Mouse (Mus musculus) mature B cell (primary cell): ENCODE data around the gene Ccdc13.

Experiments used
- in situ Hi-C: fragments of 300-500 bp; cut with MboI; formaldehyde crosslinking; loops from 2 replicates; pipeline ENCODE4 v1.14.3; 2019

Gene Ccdc13

DNA sequence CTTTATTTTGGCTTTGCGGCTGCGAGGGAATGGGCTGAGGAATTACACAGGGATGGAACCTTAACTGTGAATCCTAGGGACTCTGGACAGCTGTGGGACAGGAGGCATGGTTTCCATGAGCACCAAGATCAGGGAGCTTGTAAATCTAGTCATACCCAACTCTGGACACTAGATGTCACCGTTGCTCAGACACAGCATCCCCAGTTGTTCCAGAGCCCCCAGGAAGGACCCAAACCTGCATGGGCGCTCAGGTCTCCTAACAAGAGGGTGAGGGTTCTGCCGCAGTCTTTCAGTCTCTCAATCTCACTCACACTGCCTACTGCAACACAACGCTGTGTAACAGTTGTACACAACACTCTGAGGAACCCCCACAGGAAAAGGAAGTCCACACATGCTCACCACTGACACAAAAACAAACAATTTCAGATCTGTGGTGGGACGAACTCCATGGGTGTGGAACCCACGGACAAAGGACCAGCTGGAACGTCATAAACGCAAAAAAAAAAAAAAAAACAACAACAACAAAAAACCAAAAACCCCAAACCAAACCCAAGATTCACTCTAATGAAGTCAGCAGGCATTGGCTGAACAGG is 7.4 kb upstream of the Ccdc13 start:
- in situ Hi-C loops: no loop called here

DNA sequence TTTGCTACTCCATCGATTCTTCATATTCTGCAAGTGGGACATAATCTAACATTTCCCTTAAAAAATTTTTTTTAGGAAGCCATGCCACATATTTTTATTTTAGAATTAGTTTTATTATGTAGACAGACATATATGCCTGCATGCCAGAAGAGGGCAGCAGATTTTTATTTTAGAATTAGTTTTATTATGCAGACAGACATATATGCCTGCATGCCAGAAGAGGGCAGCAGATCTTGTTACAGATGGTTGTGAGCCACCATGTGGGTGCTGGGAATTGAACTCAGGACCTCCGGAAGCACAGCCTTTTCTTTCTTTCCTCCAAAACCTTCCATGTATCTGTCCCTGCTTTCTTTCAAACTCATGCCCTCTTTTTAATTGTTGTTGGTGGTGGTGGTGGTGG is 3.7 kb upstream of the Ccdc13 start:
- in situ Hi-C loops: no loop called here

DNA sequence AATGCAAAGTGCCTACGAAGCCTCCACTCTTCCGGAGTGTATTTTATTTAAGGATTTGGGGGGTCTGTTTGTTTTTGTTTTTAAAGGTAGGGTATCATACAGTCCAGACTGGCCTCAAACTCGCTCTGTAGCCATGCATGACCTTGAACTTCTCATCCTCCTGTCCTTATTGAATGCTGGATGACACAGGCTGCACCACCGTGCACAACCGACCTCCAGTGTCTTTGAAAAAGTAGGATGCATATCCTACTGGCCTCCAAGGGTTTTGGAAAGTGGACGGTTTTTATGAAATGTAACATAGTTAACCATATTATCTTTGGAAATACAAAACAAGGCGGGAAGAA is 333 bp upstream of the Ccdc13 start:
- in situ Hi-C loops: loop anchor here (10.0 kb wide), 1 partner anchor 145 kb away; no protein-coding TSS in a partner anchor

GRCm38 (mm10) chr9:121838008-121838407 is 1.3 kb downstream of the Ccdc13 start:
- in situ Hi-C loops: loop anchor here (10.0 kb wide), 1 partner anchor 147 kb away; no protein-coding TSS in a partner anchor

DNA sequence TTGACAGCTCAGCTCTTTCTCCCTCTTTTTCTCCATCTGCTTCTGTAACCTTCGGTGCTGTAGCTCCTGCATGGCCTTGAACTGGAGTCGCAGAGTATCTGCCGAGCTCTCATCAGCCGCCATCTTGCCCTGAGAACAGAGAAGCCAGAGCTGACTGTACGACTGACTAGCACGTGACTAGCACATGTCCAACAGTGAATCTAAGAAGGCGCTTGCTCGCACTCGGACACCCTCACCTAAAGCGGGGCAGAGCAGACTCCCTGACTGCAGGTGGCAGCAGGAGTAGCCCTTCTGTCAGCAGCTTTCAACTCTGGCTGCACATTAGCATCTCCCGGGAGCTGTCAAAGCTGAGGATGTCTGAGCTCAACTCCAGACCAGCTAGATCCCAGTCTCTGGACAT is 5.4 kb downstream of the Ccdc13 start:
- in situ Hi-C loops: loop anchor here (10.0 kb wide), 1 partner anchor 151 kb away; no protein-coding TSS in a partner anchor

- in situ Hi-C loops: loop anchor here (10.0 kb wide), 1 partner anchor 154 kb away; no protein-coding TSS in a partner anchor
Observed at GRCm38 (mm10) chr9:121830956-121831293, 8.3 kb downstream of the Ccdc13 start.

DNA sequence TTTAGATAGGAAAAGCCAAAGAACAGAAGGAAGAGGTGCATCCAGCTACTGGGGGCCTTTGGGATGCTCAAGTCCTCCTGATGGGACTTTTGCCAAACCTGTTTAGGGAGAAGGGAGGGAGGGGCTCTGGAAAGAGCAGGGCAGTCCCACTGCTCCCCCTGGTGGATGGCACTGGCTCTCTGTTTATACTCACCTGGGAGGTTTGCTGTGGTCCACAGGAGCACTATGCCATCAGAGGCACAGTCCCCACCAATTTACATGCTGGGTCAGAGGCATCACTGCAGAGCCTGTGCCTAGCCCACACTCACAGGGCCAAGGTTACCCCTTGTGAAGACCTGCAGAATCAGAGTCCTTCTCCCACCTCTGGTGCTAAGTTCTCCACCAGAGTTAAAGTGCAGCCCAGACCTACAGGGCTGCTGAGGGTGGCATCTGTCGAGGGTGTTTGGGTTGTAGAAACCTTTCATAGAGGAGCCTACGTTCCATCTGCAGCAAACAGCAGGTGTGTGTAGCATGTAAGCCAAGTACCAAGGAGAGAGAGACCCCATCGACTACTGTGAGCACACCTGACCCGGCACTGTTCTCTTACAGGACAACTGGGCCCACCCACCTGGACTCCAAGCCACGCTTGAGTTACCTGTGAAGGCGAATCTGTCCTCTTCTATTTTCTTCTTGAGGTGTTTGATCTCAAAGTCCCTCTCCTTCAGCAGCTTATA is 8.9 kb downstream of the Ccdc13 start:
- in situ Hi-C loops: loop anchor here (10.0 kb wide), 1 partner anchor 154 kb away; no protein-coding TSS in a partner anchor

DNA sequence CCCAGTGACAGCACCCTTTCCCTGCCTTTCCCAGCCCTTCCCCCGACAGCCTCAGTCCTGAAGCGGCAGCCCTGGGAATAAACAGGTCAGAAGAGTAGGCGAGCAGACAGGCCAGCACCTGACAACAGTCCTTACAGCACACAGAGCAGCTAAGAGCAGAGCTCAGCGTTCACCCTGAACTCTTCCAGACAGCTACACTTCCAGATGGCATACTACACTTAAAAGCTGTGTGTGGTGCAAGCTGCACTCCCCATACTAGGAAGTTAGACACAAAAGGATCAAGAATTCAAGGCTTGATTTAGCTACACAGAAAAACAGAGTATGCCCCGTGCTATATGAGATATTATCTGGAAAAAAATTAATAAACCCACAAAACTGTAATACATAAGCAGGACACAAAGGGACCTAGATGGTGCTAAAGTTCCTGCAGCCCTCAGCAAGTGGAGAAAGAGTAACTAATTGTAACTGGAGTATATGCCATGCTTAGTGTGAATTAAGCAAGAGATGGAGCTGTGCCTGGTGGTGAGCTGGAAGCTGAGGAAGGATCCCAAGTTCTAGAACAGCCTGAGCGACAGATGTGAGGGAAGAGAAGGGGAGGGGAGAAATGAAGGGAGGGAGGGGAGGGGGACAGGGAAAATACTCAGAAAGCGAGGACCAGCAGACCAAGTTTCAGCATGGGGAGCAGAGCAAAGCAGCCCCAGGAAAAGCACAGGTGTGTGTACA is 9.8 kb downstream of the Ccdc13 start:
- in situ Hi-C loops: no loop called here

GRCm38 (mm10) chr9:121828314-121828713 is 10.9 kb downstream of the Ccdc13 start:
- in situ Hi-C loops: no loop called here

DNA sequence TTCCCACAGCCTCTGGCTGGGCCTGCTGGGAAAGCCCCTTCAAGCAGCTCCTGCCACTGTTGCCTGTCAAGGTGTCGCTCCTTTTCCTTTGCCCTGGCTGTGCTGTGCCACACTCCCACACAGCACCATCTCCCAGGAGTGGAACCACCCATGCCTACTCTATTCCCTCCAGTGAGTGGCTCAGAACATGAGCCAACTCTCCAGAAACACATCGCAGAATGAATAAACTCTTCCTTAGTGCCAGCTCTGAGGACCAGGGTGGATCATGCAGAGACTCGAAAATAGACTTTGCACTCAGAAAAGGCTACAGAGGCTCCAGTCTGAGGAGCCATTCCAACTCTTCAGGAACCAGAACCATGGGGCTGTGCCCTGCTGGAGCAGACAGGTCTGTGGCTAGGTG is 12.9 kb downstream of the Ccdc13 start:
- in situ Hi-C loops: no loop called here

- in situ Hi-C loops: no loop called here
Observed at GRCm38 (mm10) chr9:121823991-121824390, 15.3 kb downstream of the Ccdc13 start.

- in situ Hi-C loops: no loop called here
Observed at GRCm38 (mm10) chr9:121823051-121823450, 16.2 kb downstream of the Ccdc13 start.

DNA sequence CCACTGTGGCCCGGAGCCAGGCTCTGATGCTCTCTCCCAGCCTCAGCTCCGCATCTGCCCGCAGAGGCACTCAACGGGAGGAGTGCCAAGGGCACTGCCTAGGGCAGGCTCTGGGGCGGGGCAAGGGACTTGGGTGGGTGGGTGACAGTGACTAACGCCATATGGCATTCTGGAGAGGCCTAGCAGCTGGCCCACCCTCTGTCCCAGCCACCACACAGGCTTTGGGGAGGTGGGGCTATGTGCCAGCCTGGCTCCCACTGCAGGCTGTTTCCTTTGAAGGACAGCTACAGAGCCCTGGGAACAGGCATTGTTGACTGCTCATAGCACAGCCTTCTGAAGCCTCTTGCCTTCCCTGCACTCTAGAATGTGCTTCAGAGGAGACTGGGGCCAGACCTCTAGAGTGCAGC is 16.7 kb downstream of the Ccdc13 start:
- in situ Hi-C loops: no loop called here

GRCm38 (mm10) chr9:121820765-121821164 is 18.5 kb downstream of the Ccdc13 start:
- in situ Hi-C loops: no loop called here

GRCm38 (mm10) chr9:121819771-121820471 is 19.3 kb downstream of the Ccdc13 start:
- in situ Hi-C loops: no loop called here

DNA sequence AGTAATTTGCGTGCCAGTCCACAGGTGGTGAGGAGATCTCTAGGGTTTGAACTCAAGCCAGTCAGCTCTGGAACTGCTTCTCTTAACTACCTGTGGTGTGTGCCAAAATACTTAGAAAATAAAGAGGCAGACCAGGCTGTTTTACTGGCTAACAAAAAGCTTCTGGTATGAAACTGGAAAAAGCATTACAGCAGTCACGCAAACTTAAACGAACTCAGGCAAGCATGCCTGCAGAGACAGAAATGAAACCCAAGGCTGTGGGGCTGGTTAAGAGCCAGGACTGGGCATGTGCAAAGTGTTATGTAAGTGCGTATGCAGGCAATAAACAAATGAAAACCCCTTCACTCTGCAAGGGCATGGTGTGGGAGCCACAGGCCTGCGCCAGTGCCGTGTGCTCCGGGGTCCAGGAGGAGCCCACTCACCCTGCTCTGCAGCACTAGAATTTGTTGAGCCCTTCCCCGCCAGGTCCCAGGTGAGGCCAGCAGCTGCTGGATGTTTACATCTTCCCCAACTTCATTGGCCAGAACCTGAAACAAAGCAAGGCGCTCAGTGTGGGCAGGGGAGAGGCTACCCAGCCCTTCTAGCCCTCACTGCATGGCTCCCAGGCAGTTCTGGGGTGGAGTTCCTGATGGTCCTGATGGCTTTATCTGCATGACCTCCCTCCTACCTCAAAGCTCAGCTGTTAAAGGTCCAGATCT is 20.0 kb downstream of the Ccdc13 start:
- in situ Hi-C loops: no loop called here

GRCm38 (mm10) chr9:121815183-121815582 is 24.1 kb downstream of the Ccdc13 start:
- in situ Hi-C loops: no loop called here

- in situ Hi-C loops: no loop called here
Observed at GRCm38 (mm10) chr9:121810081-121810821, 29.0 kb downstream of the Ccdc13 start.

DNA sequence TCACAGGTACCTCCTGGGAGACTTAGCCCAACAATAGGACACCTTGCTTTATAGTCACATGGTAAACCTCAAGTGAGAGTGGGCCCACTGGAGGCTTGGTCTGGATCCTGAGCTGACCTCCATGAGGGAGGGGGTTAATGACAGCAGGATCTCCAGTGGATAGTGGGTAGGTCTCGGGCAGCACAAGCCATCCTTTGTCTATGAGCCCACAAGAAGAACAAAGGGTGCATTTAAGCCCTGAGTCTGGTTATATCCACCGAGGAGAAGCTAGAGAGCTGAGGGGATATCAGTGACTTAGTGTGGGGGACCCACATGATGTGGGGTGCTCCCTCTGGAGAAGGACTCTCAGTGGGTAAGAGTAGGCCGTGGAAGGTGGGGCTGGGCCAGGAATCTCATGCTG is 30.8 kb downstream of the Ccdc13 start:
- in situ Hi-C loops: no loop called here

DNA sequence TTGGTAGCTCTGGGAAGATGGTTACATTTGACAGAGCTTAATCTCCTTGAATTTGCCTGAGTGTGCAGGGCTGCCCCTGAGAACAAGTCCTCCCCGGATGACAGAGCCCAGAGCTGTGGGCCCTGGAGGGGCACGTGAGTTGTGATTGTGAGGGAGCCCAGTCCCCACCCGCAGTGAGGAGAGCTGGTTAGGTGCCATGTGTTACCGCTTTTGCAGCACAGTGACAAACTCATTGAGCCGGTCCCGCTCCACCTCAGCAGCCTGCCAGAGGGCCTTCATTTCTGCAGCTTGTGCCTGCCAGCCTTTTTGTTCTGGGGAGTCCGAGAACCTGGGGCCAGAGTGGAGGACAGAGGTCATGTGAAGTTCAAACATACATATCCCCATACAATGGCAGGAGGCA is 31.3 kb downstream of the Ccdc13 start:
- in situ Hi-C loops: no loop called here

- in situ Hi-C loops: no loop called here
Observed at GRCm38 (mm10) chr9:121807546-121807945, 31.7 kb downstream of the Ccdc13 start.
